In the genomic region with DNA sequence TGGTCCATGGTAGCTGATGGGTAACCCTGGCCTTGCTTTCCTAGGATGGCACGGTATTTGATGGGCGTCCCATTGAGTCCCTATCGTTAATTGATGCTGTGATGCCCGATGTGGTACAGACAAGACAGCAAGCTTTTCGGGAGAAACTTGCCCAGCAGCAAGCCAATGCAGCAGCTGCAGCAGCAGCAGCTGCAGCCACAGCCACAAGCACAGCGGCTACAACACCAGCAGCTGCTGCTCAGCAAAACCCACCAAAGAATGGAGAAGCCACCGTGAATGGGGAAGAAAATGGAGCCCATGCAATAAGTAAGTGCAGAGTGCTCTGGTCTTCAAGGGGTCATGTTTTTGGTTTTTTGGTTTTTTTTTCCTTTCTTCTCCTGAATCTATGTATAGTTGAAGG, we compare ENCODE assay signal across 27 mouse cellular contexts.
"Had no signal": no experiment of that assay in that cellular context is flagged by ENCODE, and none has a peak within 500 bp of the region (broad histone marks: within the 10 kb centered on the region; RNA-seq: fewer than 3 reads in every experiment).

No protein-coding gene starts in this region.

- H3K4me2 ChIP-seq: limb, embryonic 12.5 days; limb, embryonic 13.5 days; limb, embryonic 15.5 days; liver, embryonic 11.5 days; liver, embryonic 12.5 days; liver, embryonic 13.5 days; liver, embryonic 15.5 days; lung, embryonic 14.5 days; lung, embryonic 15.5 days; midbrain, embryonic 11.5 days; midbrain, embryonic 12.5 days; midbrain, embryonic 13.5 days; midbrain, embryonic 15.5 days; neural tube, embryonic 12.5 days had no signal

- H3K4me3 ChIP-seq: limb, embryonic 10.5 days; limb, embryonic 12.5 days; limb, embryonic 13.5 days; limb, embryonic 15.5 days; liver, embryonic 12.5 days; liver, embryonic 13.5 days; liver, embryonic 15.5 days; lung, embryonic 15.5 days; megakaryocyte, embryonic 14.5 days; midbrain, embryonic 10.5 days; midbrain, embryonic 12.5 days; midbrain, embryonic 13.5 days; midbrain, embryonic 15.5 days; neural tube, embryonic 12.5 days had no signal

- H3K27me3 ChIP-seq: limb, embryonic 12.5 days; limb, embryonic 13.5 days; limb, embryonic 15.5 days; liver, embryonic 12.5 days; liver, embryonic 13.5 days; liver, embryonic 15.5 days; lung, embryonic 15.5 days; midbrain, embryonic 12.5 days; midbrain, embryonic 13.5 days; midbrain, embryonic 15.5 days; neural tube, embryonic 12.5 days had no signal

- DNase-seq: left cerebral cortex, postnatal 4 days; liver; liver, embryonic 13.5 days; liver, postnatal 0 days; lung, adult 18-20 months; lung, adult 2 months; lung, embryonic 14.5 days; lung, postnatal 10 days; lung, postnatal 14 days; lung, postnatal 36 days; lung, postnatal 4 days; midbrain, embryonic 14.5 days had no signal
